Mouse (Mus musculus): Measurements from ENCODE around the gene Lmbr1l. TPM values are rescaled to one million over a fixed set of nuclear protein-coding genes. Genes with fewer than 3 reads are reported as not detected.
A peak's percentile ranks its signal among the peaks of the same experiment; 100 is the strongest.

The Lmbr1l gene
- total RNA-seq, 2 experiments from 2014 or later: 16.9 to 19.8 TPM

DNA sequence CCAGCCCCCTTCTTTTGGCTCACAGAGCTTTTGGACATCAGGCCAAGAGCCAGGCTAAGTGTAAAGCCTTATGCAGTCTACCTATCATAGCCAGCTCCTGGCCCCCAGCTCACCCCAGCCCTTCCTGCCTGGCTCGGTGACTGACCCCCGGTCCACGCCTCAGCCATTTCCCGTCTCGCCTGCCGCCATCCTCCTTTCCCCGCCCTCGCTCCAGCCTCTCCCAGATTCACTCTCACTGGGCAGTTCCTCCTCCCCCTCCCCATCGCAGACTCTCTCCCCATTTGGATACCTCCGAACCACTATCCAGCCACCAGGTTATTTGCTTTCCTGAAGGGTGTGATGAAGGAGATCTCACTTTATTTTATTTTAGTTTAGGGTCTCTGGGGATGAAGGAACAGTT, 20.5 kb downstream of the Lmbr1l start:
- DNase-seq (ENCODE audit: low spot score in 2 of 2): no peak

GRCm38 (mm10) chr15:98895635-98896589, 22.1 kb downstream of the Lmbr1l start:
- peak in 1 of 2 experiments; percentile 28 for DNase-seq (ENCODE audit: low spot score in 2 of 2)

- DNase-seq (ENCODE audit: low spot score in 2 of 2): no peak
Measured at GRCm38 (mm10) chr15:98894746-98895634, 23.0 kb downstream of the Lmbr1l start.

DNA sequence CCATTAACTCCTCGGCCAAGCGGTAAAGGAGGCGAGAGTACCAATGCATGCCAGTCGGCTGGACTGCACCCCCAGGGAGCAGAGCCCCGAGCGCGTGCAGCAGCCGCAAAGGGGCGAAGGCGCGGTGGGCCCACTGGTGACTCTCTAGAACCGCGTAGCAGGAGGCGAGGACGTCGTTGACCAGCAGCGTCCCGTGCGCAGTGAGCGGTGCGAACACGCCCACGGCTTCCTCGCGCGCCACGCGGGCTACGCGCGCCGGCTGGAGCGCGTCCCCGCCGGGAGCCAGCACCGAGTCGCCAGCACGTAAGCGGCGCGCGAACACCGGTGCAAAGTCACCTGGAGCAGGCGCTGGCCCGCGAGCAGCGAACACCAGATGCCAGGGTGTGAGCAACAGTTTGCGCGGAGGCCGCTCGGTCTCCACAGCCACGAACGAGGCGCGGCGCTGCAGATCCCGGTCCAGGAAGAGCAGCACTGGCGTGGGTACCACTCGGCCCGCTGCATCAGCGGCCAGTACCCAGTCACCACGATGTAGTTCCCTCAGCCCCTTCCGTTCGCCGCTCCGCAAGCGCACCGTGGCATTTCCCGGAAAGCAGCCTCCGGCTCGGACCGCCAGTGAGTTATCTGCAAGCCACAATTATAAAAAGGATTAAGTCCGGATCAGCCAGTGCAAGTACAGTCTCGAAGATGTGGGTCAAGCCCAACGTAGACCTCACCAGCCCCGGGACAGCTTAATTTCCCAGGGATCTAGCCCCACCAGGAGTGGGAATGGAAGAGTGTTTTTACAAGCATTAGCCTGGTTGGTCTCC, 23.9 kb downstream of the Lmbr1l start, which contains the start of gene Rhebl1:
Gene Rhebl1 (minus strand): TSS at position 601 of the 806 bp plus-strand sequence.
- DNase-seq (ENCODE audit: low spot score in 2 of 2): peak in 1 of 2 experiments; percentile 41

- no peak for DNase-seq (ENCODE audit: low spot score in 2 of 2)
Measured at GRCm38 (mm10) chr15:98893036-98893435, 25.0 kb downstream of the Lmbr1l start.

GRCm38 (mm10) chr15:98891907-98892606, 26.0 kb downstream of the Lmbr1l start:
- peak in 1 of 2 experiments; percentile 45 for DNase-seq (ENCODE audit: low spot score in 2 of 2)

GRCm38 (mm10) chr15:98891198-98891742, 26.8 kb downstream of the Lmbr1l start:
- no peak for DNase-seq (ENCODE audit: low spot score in 2 of 2)

GRCm38 (mm10) chr15:98887526-98887925, 30.5 kb downstream of the Lmbr1l start:
- no peak for DNase-seq (ENCODE audit: low spot score in 2 of 2)

DNA sequence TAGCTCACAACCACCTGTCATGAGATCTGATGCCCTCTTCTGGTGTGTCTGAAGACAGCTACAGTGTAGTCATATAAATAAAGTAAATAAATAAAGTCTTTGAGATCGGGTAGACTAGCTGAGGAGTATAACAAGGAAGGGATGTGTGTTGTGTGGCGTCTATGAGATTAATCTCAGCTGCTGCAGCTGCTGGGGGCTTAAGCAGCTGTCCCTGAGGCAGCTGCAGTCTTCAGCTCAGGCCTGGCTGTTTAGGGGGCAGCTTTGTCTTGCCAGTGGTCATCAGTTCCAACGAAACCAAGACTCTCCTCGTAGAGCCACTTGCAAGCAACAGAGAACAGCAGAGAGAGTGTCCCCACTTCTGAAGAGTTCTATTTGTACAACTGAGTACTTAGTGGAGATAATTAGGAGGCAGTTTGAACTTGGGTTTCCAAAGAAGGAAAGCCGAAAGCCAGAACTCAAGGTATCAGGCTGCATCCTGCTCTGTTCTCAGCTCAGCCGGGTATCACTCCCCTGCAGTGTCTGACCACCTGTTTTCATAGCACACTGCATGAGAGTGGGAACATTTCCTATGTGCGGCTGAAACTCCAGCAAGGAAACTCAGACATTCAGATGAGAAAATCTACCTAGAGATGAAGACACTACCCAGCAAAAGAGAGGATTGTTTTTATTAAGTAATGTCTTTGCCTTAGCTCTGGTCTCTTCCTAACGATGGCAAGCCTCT, 31.2 kb downstream of the Lmbr1l start:
- no peak for DNase-seq (ENCODE audit: low spot score in 2 of 2)

DNA sequence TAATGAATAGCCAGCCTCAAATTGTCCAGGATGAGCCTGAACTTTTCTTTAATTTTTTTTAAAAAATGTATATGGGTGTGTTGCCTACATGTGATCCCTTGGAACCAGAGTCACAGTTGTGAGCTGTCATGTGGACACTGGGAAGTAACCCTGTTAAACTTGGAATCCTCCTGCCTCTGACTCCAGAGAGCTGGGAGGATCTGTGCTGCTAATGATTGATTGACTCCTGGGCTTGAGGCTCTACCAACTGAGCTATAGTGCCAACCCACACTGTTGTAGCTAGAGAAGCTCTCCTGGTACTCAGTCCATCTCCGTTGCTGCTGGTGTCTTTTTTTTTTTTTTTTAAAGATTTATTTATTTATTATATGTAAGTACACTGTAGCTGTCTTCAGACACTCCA, 33.9 kb downstream of the Lmbr1l start:
- DNase-seq (ENCODE audit: low spot score in 2 of 2): no peak

DNA sequence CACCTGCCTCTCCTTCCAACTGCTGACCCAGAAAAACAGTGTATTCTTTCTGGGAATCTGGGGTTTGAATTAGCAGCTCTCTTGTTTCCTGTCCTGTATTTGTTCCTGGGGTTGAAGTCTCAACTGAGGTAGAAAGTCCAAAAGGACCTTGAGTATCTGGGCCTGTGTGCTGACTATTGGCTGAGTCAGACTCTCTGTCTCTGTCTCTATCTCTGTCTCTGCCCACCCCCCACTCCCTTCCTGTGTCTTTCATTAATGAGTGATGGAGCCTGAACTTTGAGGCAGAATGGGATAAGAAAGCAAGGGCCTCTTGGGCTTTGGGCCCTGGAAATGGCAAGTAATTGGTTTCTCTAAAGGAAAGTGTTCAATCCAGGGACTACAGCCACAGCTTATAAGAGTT, 34.4 kb downstream of the Lmbr1l start:
- DNase-seq (ENCODE audit: low spot score in 2 of 2): no peak

DNA sequence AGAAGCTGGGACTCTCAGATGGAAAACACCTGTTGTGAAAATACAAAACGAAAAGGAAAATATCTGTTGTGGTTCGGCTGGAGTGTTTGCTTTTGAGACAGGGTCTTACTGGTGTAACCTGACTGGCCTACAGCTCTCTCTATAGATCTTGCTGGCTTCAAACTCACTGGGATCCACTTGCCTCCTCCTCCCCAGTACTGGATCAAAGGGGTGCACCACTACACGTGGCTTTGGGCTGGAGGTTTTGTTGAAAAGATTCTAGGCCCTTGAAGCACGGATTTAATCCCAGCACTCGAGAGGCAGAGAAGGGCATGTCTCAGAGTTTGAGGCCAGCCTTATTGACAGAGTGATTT, 36.4 kb downstream of the Lmbr1l start:
- no peak for DNase-seq (ENCODE audit: low spot score in 2 of 2)

- DNase-seq (ENCODE audit: low spot score in 2 of 2): peak; percentile 61 to 81
Measured at GRCm38 (mm10) chr15:98880978-98881655, 36.9 kb downstream of the Lmbr1l start.

- peak in 1 of 2 experiments; percentile 67 for DNase-seq (ENCODE audit: low spot score in 2 of 2)
Measured at GRCm38 (mm10) chr15:98877331-98877730, 40.7 kb downstream of the Lmbr1l start.

- DNase-seq (ENCODE audit: low spot score in 2 of 2): peak; percentile 82 to 92
Measured at GRCm38 (mm10) chr15:98871916-98872888, 45.8 kb downstream of the Lmbr1l start.

GRCm38 (mm10) chr15:98871070-98871915, 46.7 kb downstream of the Lmbr1l start, which contains the start of gene Kmt2d:
Kmt2d (minus strand) TSS chr15:98871204.
- DNase-seq (ENCODE audit: low spot score in 2 of 2): no peak
